Mouse (Mus musculus) embryonic stem cell, embryonic (primary cell): ENCODE results near the gene Gngt2.

Experiments used
- CTCF ChIA-PET, 4 experiments: fragments of 300-600 bp in 2 of 4; fragments of 350-600 bp in 2 of 4; sonication (Branson Sonifier 250); formaldehyde crosslinking; loops; one replicate each; lab custom pipeline; 2022; ENCODE audit warnings: inconsistent platforms in 2 of 4; lab: Charles Lee
- POLR2A ChIA-PET, 4 experiments: fragments of 300-600 bp in 2 of 4; fragments of 350-600 bp in 2 of 4; sonication (Branson Sonifier 250); formaldehyde crosslinking; loops; one replicate each; lab custom pipeline; 2022; ENCODE audit warnings: antibody characterized with exemption in 4 of 4, inconsistent platforms in 1 of 4; lab: Charles Lee

Gngt2 gene

DNA sequence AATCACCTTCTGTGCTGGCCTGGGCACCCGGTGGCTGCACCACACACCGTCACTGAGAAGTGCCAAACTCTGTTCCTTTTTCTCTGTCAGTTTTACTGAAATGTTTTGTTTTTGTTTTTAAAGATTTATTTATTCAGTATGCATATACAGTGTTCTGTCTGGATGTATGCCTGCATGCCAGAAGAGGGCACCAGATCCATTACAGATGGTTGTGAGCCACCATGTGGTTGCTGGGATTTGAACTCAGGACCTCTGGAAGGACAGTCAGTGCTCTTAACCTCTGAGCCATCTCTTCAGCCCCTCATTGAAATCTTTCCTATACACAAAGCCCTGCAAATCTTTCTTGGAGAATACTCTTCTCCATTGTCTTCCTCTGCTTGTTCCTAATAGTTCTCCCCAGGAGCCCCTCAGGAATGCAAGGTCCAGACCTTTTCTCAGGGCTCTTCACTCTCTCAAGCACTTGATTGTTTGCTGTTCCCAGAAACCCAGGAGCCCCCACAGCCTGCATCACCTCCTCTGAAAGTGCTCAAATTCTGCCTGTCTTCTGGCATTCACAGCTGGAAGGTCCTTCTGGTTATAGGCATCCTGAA, 53.5 kb downstream of the Gngt2 start:
- POLR2A ChIA-PET, result interaction anchor here in 1 of 4 experiments (1.2 to 1.6 kb wide), 2 partner anchors 16 to 18 kb away, joined by 3 to 6 read pairs; no protein-coding TSS in a partner anchor

More for the DNA sequence above, 53.5 kb downstream of the Gngt2 start:
- CTCF ChIA-PET, result interaction anchor here in 2 of 4 experiments (0.7 to 1.2 kb wide), 4 partner anchors 15 to 186 kb away, joined by 3 to 5 read pairs (median 4); no protein-coding TSS in a partner anchor
